Mouse (Mus musculus): Measurements from ENCODE around the gene Brd3. TPM values are rescaled to one million over a fixed set of nuclear protein-coding genes. Genes with fewer than 3 reads are reported as not detected.
A peak's percentile ranks its signal among the peaks of the same experiment; 100 is the strongest.

Brd3 gene
- polyA plus RNA-seq, 1 experiment from 2014 or later: 116 TPM

DNA sequence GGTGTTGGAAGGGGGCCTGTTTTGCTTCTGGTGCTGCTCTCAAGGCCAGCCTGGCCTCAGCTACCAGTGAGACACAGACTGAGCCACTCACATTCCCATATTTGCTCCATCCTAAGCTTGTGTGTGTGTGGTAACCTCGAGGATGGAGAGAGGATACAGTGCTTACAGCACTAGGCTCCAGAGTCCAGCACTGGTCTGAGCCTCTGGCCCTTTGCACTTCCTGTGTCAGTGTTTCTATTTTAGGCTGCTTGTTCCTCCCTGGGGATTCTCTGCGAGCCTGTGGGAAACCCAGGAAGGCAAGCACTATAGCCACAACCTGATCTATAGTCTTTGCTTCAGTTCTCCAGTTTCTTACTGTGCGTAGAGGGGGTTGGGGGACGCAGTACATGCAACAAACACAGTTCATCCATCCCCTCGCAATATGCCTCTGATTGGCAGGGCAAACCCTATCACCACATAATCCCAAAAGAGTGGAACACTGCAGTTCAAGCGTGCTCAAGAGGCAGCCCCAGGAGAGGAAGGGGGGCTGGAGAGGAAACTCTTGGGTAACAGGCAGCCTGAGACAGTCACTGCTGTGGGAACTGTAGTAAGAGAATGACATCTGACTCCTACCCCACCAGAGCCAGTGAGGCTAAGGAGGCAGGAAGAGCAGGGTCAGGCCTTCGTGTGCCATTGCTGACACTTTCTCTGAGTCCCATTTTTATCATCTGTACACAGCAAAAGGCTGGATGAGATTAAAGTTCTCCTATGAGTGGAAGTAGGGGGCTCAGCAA lies 3.2 kb downstream of the Brd3 start:
- Histone ChIP-seq H3K27ac (ENCODE audit: low read depth, low read length) (peak overlapping the region; percentile 62), H3K27me3 (ENCODE audit: control insufficient read depth, insufficient read depth, low read length) (no peaks in the 10 kb centered on the region), H3K4me2 (no peak overlapping the region), H3K4me3 (ENCODE audit: low read depth, low read length) (no peak overlapping the region), H3K9me3 (replicated peaks; ENCODE audit: control insufficient read depth, low read length) (no peaks in the 10 kb centered on the region), H3K4me1 (ENCODE audit: control insufficient read depth, insufficient read depth, low read length) (peaks cover 25% of the 10 kb centered on the region), H3K36me3 (ENCODE audit: control insufficient read depth, insufficient read depth, low read length) (no peaks in the 10 kb centered on the region), H3K9ac (ENCODE audit: low read depth, low read length) (peak overlapping the region; percentile 47)
- WGBS (ENCODE audit: insufficient replicate concordance): 43% methylated on average over 7 of the region's 7 CpGs
- ATAC-seq (replicated peaks; ENCODE audit: insufficient number of reproducible peaks, low FRiP score, low TSS enrichment): no peak

DNA sequence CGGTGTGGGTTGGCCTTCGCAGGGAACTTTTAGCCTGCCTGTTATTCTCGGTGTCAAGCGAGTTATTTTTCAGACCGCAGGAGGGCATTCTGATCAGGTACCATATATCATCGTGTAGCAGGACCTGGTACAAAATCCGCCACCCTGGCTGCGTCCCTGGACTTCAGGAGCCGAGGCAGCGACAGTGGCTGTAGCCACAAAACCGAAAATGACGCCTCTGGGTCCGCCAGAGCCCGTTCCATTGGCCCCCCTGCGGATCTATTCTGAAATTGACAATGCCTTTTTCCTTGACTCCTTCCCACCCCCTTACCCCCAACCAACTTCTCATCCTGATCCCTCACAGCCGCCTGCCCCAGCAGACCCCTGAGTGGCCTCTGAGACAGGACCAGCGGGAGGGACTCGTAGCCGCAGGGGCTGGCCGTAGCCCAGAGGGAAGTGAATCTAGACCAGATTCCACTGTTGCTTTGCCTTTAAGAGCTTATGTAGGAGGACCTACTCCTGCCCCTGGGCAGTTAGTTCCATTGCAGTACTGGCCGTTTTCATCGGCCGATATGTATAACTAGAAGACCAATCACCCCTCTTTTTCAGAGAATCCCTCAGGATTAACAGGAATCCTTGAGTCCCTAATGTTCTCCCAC lies 11.0 kb downstream of the Brd3 start:
- Histone ChIP-seq H3K4me1 (ENCODE audit: control insufficient read depth, insufficient read depth, low read length) (no peaks in the 10 kb centered on the region), H3K36me3 (ENCODE audit: control insufficient read depth, insufficient read depth, low read length) (no peaks in the 10 kb centered on the region), H3K9ac (ENCODE audit: low read depth, low read length) (no peak overlapping the region), H3K4me2 (peak overlapping the region; percentile 49), H3K27me3 (ENCODE audit: control insufficient read depth, insufficient read depth, low read length) (no peaks in the 10 kb centered on the region), H3K27ac (ENCODE audit: low read depth, low read length) (no peak overlapping the region), H3K9me3 (replicated peaks; ENCODE audit: control insufficient read depth, low read length) (no peaks in the 10 kb centered on the region), H3K4me3 (ENCODE audit: low read depth, low read length) (peak overlapping the region; percentile 24; the same call in 1 of the 2 replicates)
- no peak for ATAC-seq (replicated peaks; ENCODE audit: insufficient number of reproducible peaks, low FRiP score, low TSS enrichment)
- 62% methylated on average over 23 of the region's 23 CpGs for WGBS (ENCODE audit: insufficient replicate concordance)

DNA sequence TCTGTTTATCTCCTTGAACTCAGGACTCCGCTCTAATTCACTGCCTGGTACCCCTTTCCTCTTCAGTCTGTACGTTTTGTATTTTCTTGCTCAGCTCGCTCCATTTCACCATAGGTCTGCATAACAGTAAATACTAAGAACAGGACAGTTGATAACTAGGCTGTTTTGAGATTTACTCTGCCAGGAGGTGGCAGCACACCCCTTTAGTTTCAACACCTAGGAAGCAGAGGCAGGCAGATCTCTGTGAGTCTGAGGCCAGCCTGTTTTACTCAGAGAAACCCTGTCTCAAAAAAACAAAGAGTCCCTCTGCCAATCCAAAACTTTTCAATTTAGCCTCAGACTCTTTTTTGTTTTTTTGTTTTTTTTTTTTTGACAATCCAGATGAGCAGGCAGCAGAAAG lies 13.5 kb downstream of the Brd3 start:
- H3K9ac ChIP-seq (ENCODE audit: low read depth, low read length): no peak overlapping the region
- H3K4me2 ChIP-seq: no peak overlapping the region
- H3K4me3 ChIP-seq (ENCODE audit: low read depth, low read length): no peak overlapping the region
- H3K27me3 ChIP-seq (ENCODE audit: control insufficient read depth, insufficient read depth, low read length): no peaks in the 10 kb centered on the region
- H3K36me3 ChIP-seq (ENCODE audit: control insufficient read depth, insufficient read depth, low read length): no peaks in the 10 kb centered on the region
- WGBS (ENCODE audit: insufficient replicate concordance): 84% methylated on average over 3 of the region's 3 CpGs
- no peak overlapping the region for H3K27ac ChIP-seq (ENCODE audit: low read depth, low read length)
- H3K4me1 ChIP-seq (ENCODE audit: control insufficient read depth, insufficient read depth, low read length): no peaks in the 10 kb centered on the region
- ATAC-seq (replicated peaks; ENCODE audit: insufficient number of reproducible peaks, low FRiP score, low TSS enrichment): no peak
- no peaks in the 10 kb centered on the region for H3K9me3 ChIP-seq (replicated peaks; ENCODE audit: control insufficient read depth, low read length)

DNA sequence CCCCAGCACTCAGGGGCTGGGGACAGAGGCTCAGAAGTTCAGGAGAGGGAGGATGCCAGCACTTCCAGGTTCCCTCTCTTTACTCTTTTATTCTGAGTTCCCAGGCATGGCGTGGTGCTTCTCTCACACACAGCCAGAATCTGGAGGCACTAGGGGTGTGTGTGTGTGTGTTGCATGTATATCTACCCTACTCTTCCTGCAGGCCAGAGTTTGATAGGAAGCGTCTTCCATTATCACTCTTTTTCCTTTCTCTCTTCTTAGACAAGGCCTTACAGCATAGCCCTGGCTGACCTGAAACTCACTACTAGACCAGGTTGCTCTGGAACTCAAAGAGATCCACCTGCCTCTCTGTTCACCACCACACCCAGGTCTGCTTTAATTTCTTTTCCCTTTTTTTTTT lies 16.5 kb downstream of the Brd3 start:
- Histone ChIP-seq H3K4me1 (ENCODE audit: control insufficient read depth, insufficient read depth, low read length) (no peaks in the 10 kb centered on the region), H3K4me3 (ENCODE audit: low read depth, low read length) (no peak overlapping the region), H3K36me3 (ENCODE audit: control insufficient read depth, insufficient read depth, low read length) (no peaks in the 10 kb centered on the region), H3K27me3 (ENCODE audit: control insufficient read depth, insufficient read depth, low read length) (no peaks in the 10 kb centered on the region), H3K9me3 (replicated peaks; ENCODE audit: control insufficient read depth, low read length) (no peaks in the 10 kb centered on the region), H3K4me2 (no peak overlapping the region), H3K27ac (ENCODE audit: low read depth, low read length) (no peak overlapping the region), H3K9ac (ENCODE audit: low read depth, low read length) (no peak overlapping the region)
- ATAC-seq (replicated peaks; ENCODE audit: insufficient number of reproducible peaks, low FRiP score, low TSS enrichment): no peak
- WGBS (ENCODE audit: insufficient replicate concordance): 64% methylated on average over 2 of the region's 2 CpGs

DNA sequence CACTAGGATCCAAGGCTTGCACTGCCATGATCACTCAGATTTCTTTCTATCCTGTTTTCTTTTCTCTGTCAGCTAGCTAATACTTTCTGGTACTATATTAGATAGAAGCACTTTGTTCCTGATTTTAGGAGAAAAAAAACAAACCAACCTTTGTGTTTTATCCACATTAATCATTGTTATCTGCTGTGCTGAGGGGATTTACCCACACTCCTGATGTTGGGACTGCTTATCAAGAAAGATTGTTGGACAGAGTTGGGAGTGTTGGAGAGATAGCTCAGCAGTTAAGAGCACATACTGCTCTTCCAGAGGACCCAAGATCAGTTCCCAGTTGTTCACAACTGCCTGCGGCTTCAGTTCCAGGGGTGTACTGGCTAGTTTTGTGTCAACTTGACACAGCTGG lies 19.1 kb downstream of the Brd3 start:
- Histone ChIP-seq H3K9me3 (replicated peaks; ENCODE audit: control insufficient read depth, low read length) (no peaks in the 10 kb centered on the region), H3K4me3 (ENCODE audit: low read depth, low read length) (no peak overlapping the region), H3K4me2 (no peak overlapping the region), H3K36me3 (ENCODE audit: control insufficient read depth, insufficient read depth, low read length) (no peaks in the 10 kb centered on the region), H3K27me3 (ENCODE audit: control insufficient read depth, insufficient read depth, low read length) (no peaks in the 10 kb centered on the region), H3K9ac (ENCODE audit: low read depth, low read length) (no peak overlapping the region), H3K27ac (ENCODE audit: low read depth, low read length) (no peak overlapping the region), H3K4me1 (ENCODE audit: control insufficient read depth, insufficient read depth, low read length) (no peaks in the 10 kb centered on the region)
- 84% methylated on average over 1 of the region's 1 CpGs for WGBS (ENCODE audit: insufficient replicate concordance)
- ATAC-seq (replicated peaks; ENCODE audit: insufficient number of reproducible peaks, low FRiP score, low TSS enrichment): no peak

DNA sequence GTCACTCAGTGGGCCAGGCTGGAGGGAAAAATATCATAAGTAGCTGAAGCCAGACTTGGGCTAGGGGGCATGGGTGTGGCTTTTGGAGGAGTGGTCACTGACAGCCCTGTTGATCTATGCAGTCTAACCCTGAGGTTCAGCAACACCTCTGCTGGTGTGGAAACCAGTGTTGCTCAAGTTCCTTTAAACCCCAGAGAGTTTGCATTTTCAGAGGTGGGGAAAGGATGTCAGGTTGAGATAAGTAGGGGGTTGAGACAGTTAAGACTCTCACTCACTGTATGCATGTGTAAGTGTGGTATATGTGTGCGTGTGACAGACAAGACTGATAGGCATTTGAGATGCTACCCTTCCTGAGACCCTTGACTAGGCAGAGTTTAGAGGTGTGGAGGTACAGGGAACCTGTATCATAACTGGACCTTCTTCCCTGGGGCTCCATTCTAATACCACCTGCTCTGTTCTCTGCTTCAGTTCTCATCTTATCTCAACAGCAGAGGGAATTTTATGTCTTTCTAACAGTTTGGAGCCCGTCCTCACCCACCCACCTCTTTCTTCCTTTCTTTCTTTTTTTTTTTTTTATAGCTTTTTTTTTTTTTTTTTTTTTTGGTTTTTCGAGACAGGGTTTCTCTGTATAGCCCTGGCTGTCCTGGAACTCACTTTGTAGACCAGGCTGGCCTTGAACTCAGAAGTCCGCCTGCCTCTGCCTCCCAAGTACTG lies 20.0 kb downstream of the Brd3 start:
- Histone ChIP-seq H3K4me3 (ENCODE audit: low read depth, low read length) (no peak overlapping the region), H3K4me2 (no peak overlapping the region), H3K9ac (ENCODE audit: low read depth, low read length) (no peak overlapping the region), H3K27me3 (ENCODE audit: control insufficient read depth, insufficient read depth, low read length) (no peaks in the 10 kb centered on the region), H3K9me3 (replicated peaks; ENCODE audit: control insufficient read depth, low read length) (no peaks in the 10 kb centered on the region), H3K27ac (ENCODE audit: low read depth, low read length) (no peak overlapping the region), H3K4me1 (ENCODE audit: control insufficient read depth, insufficient read depth, low read length) (no peaks in the 10 kb centered on the region), H3K36me3 (ENCODE audit: control insufficient read depth, insufficient read depth, low read length) (no peaks in the 10 kb centered on the region)
- 66% methylated on average over 3 of the region's 4 CpGs for WGBS (ENCODE audit: insufficient replicate concordance)
- ATAC-seq (replicated peaks; ENCODE audit: insufficient number of reproducible peaks, low FRiP score, low TSS enrichment): no peak

DNA sequence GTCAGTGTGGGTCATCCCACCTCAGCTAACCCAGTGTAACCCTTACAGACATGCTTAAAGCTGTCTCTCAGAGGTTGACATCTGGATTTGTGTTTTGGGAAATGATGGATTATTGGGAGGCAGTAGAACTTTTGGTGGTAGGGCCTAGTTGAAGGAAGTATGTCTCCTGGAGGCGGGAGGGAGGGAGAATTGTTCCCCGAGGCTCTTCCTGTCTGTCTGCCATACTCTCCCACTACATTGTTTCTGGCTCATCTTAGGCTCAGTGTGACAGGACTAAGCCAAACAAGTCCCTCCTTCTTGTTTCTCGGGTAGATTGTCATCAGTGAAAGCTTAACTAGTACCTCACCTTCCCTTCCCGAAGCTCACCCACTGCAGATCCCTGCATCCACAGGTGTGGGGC lies 20.7 kb downstream of the Brd3 start:
- Histone ChIP-seq H3K9ac (ENCODE audit: low read depth, low read length) (no peak overlapping the region), H3K4me2 (no peak overlapping the region), H3K27ac (ENCODE audit: low read depth, low read length) (no peak overlapping the region), H3K9me3 (replicated peaks; ENCODE audit: control insufficient read depth, low read length) (no peaks in the 10 kb centered on the region), H3K4me1 (ENCODE audit: control insufficient read depth, insufficient read depth, low read length) (no peaks in the 10 kb centered on the region), H3K36me3 (ENCODE audit: control insufficient read depth, insufficient read depth, low read length) (no peaks in the 10 kb centered on the region), H3K27me3 (ENCODE audit: control insufficient read depth, insufficient read depth, low read length) (no peaks in the 10 kb centered on the region), H3K4me3 (ENCODE audit: low read depth, low read length) (no peak overlapping the region)
- ATAC-seq (replicated peaks; ENCODE audit: insufficient number of reproducible peaks, low FRiP score, low TSS enrichment): no peak
- WGBS (ENCODE audit: insufficient replicate concordance): 55% methylated on average over 4 of the region's 4 CpGs

DNA sequence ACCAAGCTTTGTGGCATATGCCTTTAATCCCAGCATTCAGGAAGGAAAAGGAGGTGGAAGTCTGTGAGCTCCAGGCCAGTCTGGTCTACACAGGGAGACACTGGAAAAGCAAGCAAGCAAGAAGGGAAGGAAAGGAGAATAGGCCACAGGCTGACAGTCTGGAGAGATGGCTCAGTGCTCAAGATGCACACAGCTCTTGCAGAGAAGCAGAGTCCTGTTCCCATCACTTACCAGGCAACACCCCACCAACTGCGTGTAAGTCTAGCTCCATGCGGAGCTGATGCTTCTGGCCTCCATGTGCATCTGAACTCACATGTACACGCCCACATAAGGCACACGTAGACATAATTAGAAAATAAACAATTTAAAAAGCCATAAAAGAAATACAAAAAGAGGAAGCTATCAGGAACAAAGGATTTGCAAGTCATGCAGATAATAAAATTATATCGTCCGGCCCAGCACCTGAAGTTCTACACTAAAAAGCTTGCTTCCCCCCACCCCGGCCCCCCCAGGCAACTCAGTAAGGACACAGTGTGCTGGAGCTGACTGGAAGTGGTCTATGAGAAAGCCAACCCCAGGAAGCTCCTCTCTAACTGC lies 25.1 kb downstream of the Brd3 start:
- Histone ChIP-seq H3K4me1 (ENCODE audit: control insufficient read depth, insufficient read depth, low read length) (no peaks in the 10 kb centered on the region), H3K4me2 (no peak overlapping the region), H3K4me3 (ENCODE audit: low read depth, low read length) (no peak overlapping the region), H3K36me3 (ENCODE audit: control insufficient read depth, insufficient read depth, low read length) (no peaks in the 10 kb centered on the region), H3K27me3 (ENCODE audit: control insufficient read depth, insufficient read depth, low read length) (no peaks in the 10 kb centered on the region), H3K9me3 (replicated peaks; ENCODE audit: control insufficient read depth, low read length) (no peaks in the 10 kb centered on the region), H3K27ac (ENCODE audit: low read depth, low read length) (no peak overlapping the region), H3K9ac (ENCODE audit: low read depth, low read length) (no peak overlapping the region)
- no peak for ATAC-seq (replicated peaks; ENCODE audit: insufficient number of reproducible peaks, low FRiP score, low TSS enrichment)
- 77% methylated on average over 7 of the region's 7 CpGs for WGBS (ENCODE audit: insufficient replicate concordance)
